Mouse (Mus musculus) kidney, adult 2 months (tissue): Measurements from ENCODE around the gene Trp73. TPM values are rescaled to one million over a fixed set of nuclear protein-coding genes. Genes with fewer than 3 reads are reported as not detected.

ENCODE experiments used
- DNase-seq: peaks from one replicate; pipeline ENCODE4 v3.0.0; 2021
- H3K27ac ChIP-seq: fragments of 200-500 bp; 2 replicates; pipeline ENCODE4 v1.5.1; 2012; ENCODE audit warnings: low read depth, low read length, control low read depth, inconsistent platforms; ENCODE audit not compliant: insufficient read depth
- H3K27me3 ChIP-seq: fragments of 200-500 bp; replicated peaks from 2 replicates; pipeline ENCODE4 v1.6.1; 2012; ENCODE audit warnings: mild to moderate bottlenecking, moderate library complexity, low read length, inconsistent platforms; ENCODE audit not compliant: control insufficient read depth, insufficient read depth
- H3K36me3 ChIP-seq: fragments of 200-500 bp; 2 replicates; pipeline ENCODE4 v1.6.1; 2012; ENCODE audit warnings: mild to moderate bottlenecking, moderate library complexity, low read length, inconsistent platforms; ENCODE audit not compliant: control insufficient read depth, insufficient read depth
- H3K4me1 ChIP-seq: fragments of 200-500 bp; 2 replicates; pipeline ENCODE4 v1.6.1; 2011; ENCODE audit warnings: low read length; ENCODE audit not compliant: control insufficient read depth, insufficient read depth
- H3K4me3 ChIP-seq: fragments of 200-500 bp; 2 replicates; pipeline ENCODE4 v1.5.1; 2011; ENCODE audit warnings: mild to moderate bottlenecking, low read depth, low read length, control low read depth; ENCODE audit not compliant: insufficient read depth
- CTCF ChIP-seq: fragments of 200-500 bp; conservative IDR thresholded peaks from 2 replicates; pipeline ENCODE4 v1.5.1; 2011; ENCODE audit warnings: low read depth, mild to moderate bottlenecking, control low read depth, low read length, moderate library complexity, mixed read lengths; ENCODE audit not compliant: insufficient read depth, insufficient read length
- POLR2A ChIP-seq: fragments of 200-500 bp; IDR thresholded peaks from one replicate; pipeline ENCODE4 v1.6.1; 2011; ENCODE audit warnings: low read depth, low read length, control low read depth
- WGBS: fragments of 180-500 bp; shearing (Covaris S2); methylation state at CpG from one replicate; pipeline ENCODE4 v1.1.7; 2018; 5-methylcytosine and 5-hydroxymethylcytosine counted together
- polyA plus RNA-seq: library from polyadenylated mRNA; depleted of rRNA; stranded (reverse); fragments of >200 nt; gene quantifications from 2 replicates; pipeline ENCODE4 v1.2.3, GENCODE M21; 2012

Gene Trp73
- polyA plus RNA-seq, 1 experiment, result 0.03 TPM

GRCm38 (mm10) chr4:154057696-154058095 is 82.3 kb downstream of the Trp73 start:
- Histone ChIP-seq H3K27me3 (no peaks in the 10 kb centered on the region), H3K27ac (no peak overlapping the region), H3K4me1 (no peaks in the 10 kb centered on the region), H3K4me3 (no peak overlapping the region), H3K36me3 (no peaks in the 10 kb centered on the region)
- WGBS, result 66% methylated on average over 4 of the region's 4 CpGs
- DNase-seq, result no peak
- TF ChIP-seq POLR2A (no peak), CTCF (no peak)

GRCm38 (mm10) chr4:154056661-154057060 is 83.3 kb downstream of the Trp73 start:
- Histone ChIP-seq H3K27ac (no peak overlapping the region), H3K36me3 (no peaks in the 10 kb centered on the region), H3K27me3 (no peaks in the 10 kb centered on the region), H3K4me1 (no peaks in the 10 kb centered on the region), H3K4me3 (no peak overlapping the region)
- no peak for TF ChIP-seq CTCF
- TF ChIP-seq POLR2A, result no peak
- no peak for DNase-seq
- 28% methylated on average over 2 of the region's 2 CpGs for WGBS

- no peak overlapping the region for H3K4me3 ChIP-seq
- no peak overlapping the region for H3K27ac ChIP-seq
- TF ChIP-seq POLR2A, result no peak
- TF ChIP-seq CTCF, result no peak
- H3K36me3 ChIP-seq, result no peaks in the 10 kb centered on the region
- H3K4me1 ChIP-seq, result no peaks in the 10 kb centered on the region
- WGBS, result 65% methylated on average over 2 of the region's 2 CpGs
- DNase-seq, result no peak
- H3K27me3 ChIP-seq, result no peaks in the 10 kb centered on the region
These were observed 84.0 kb downstream of the Trp73 start for GRCm38 (mm10) chr4:154056046-154056445.

GRCm38 (mm10) chr4:154055482-154055881 is 84.5 kb downstream of the Trp73 start:
- H3K27ac ChIP-seq, result no peak overlapping the region
- H3K36me3 ChIP-seq, result no peaks in the 10 kb centered on the region
- 86% methylated on average over 7 of the region's 7 CpGs for WGBS
- no peaks in the 10 kb centered on the region for H3K27me3 ChIP-seq
- H3K4me3 ChIP-seq, result no peak overlapping the region
- no peak for DNase-seq
- H3K4me1 ChIP-seq, result no peaks in the 10 kb centered on the region
- TF ChIP-seq POLR2A, result no peak
- no peak for TF ChIP-seq CTCF

- H3K27me3 ChIP-seq, result no peaks in the 10 kb centered on the region
- WGBS, result 58% methylated on average over 4 of the region's 4 CpGs
- no peaks in the 10 kb centered on the region for H3K4me1 ChIP-seq
- DNase-seq, result no peak
- H3K36me3 ChIP-seq, result no peaks in the 10 kb centered on the region
- TF ChIP-seq CTCF (peak; percentile 43; the same call in 1 of the 2 replicates), POLR2A (no peak)
- H3K4me3 ChIP-seq, result no peak overlapping the region
- no peak overlapping the region for H3K27ac ChIP-seq
These were observed 86.9 kb downstream of the Trp73 start for GRCm38 (mm10) chr4:154053065-154053464.

GRCm38 (mm10) chr4:154051401-154051800 is 88.6 kb downstream of the Trp73 start:
- no peaks in the 10 kb centered on the region for H3K36me3 ChIP-seq
- no peak for TF ChIP-seq POLR2A
- H3K27me3 ChIP-seq, result no peaks in the 10 kb centered on the region
- H3K4me3 ChIP-seq, result no peak overlapping the region
- no peak for DNase-seq
- H3K4me1 ChIP-seq, result no peaks in the 10 kb centered on the region
- H3K27ac ChIP-seq, result no peak overlapping the region
- 94% methylated on average over 3 of the region's 3 CpGs for WGBS

- DNase-seq, result no peak
- no peak overlapping the region for H3K27ac ChIP-seq
- H3K36me3 ChIP-seq, result no peaks in the 10 kb centered on the region
- H3K4me3 ChIP-seq, result no peak overlapping the region
- H3K27me3 ChIP-seq, result no peaks in the 10 kb centered on the region
- H3K4me1 ChIP-seq, result no peaks in the 10 kb centered on the region
- TF ChIP-seq POLR2A (no peak), CTCF (peak; percentile 28; the same call in 1 of the 2 replicates)
- 71% methylated on average over 5 of the region's 5 CpGs for WGBS
These were observed 94.2 kb downstream of the Trp73 start for GRCm38 (mm10) chr4:154045837-154046236.

GRCm38 (mm10) chr4:154042577-154042976 is 97.4 kb downstream of the Trp73 start, which contains the start of gene Ccdc27:
TSS of gene Ccdc27 (minus strand) at chr4:154042677.
- Histone ChIP-seq H3K27me3 (no peaks in the 10 kb centered on the region), H3K4me3 (no peak within 1 kb of the TSS), H3K36me3 (no peaks in the 10 kb centered on the region), H3K27ac (no peak within 1 kb of the TSS), H3K4me1 (no peaks in the 10 kb centered on the region)
- 62% methylated on average over 9 of the region's 9 CpGs for WGBS
- no peak for DNase-seq
- TF ChIP-seq POLR2A (no peak), CTCF (no peak)
